Mouse (Mus musculus): ENCODE measurements around the gene 4933428G20Rik.
A peak's percentile ranks its signal among the peaks of the same experiment; 100 is the strongest.

4933428G20Rik gene

DNA sequence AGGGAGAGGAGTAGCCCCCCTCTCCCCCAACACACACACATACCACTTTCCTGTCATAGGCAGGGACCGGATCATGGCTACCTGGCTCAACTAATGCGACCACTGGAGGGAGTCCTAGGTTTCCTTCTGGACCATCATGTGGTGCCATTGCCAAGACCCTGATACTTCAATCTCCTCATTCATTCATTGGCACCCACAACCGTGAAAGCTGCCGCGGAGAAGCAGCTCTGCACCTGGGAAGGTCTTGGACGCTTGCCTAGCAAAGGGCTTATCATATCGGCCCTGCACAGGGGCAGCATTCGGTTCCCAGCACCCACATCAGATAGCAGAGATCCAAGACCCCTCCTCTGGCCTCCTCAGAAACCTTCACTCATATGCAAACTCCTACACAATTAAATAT, 6.2 kb upstream of the 4933428G20Rik start:
- peak; percentile 55 for DNase-seq (ENCODE audit: low read depth, low spot score)

DNA sequence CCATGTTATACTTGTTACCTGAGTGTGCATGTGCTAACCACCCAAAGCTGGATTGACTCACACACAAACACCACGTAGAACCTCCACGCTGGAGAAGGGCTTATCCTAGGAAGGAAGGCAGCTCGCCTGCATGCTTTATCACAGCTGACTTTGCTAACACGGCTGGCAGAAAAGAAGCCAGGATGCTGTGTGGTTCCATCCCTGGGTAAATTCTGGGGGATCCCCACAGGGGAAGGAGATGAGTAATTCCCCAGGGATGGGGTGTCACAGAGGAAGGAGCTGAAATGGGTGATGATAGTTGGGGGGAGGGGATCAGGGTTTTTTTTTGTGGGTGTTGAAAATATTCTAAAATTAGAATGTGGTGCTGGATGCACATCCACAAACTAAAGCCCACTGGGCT, 5.6 kb upstream of the 4933428G20Rik start:
- DNase-seq (ENCODE audit: low read depth, low spot score) = peak; percentile 62

DNA sequence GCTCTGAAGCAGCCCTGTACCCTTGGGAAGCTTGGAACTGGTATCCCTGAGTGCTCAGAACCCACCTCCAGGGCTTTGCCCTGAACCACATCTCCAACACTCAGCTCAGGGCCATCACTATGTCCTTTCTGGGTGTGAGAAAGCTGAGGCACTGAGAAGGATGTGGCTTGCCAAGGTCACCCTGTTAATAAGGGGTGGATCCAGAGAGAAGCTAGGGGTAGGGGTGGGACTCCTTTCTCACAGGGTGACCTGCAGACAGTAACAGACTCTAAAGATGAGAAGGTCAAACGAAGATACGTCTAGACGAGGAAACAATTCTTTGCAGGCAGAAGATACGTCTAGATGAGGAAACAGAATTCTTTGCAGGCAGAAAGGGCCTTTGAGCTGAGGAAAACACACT, 2.7 kb upstream of the 4933428G20Rik start:
- no peak for DNase-seq (ENCODE audit: low read depth, low spot score)

DNA sequence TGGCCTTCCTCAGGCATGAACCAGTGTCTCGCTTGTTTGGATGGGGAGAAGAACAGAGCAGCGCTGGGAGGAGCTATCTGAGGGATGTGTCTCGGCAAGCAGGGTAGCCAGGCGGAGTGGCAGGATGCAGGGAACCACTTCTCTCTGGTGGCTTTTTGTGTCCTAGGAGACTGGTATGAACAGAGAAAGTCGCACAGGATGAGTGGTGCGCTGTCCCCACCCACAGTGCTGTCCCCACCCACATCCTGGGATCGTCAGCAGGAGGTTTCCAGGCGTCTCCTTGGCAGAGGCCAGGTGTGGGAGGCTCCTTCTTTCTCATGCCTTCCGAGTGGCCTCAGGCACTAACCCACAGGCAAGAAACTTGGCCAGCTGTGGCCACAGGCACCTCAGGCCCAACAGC, 2.2 kb upstream of the 4933428G20Rik start:
- DNase-seq (ENCODE audit: low read depth, low spot score) = peak; percentile 74

DNA sequence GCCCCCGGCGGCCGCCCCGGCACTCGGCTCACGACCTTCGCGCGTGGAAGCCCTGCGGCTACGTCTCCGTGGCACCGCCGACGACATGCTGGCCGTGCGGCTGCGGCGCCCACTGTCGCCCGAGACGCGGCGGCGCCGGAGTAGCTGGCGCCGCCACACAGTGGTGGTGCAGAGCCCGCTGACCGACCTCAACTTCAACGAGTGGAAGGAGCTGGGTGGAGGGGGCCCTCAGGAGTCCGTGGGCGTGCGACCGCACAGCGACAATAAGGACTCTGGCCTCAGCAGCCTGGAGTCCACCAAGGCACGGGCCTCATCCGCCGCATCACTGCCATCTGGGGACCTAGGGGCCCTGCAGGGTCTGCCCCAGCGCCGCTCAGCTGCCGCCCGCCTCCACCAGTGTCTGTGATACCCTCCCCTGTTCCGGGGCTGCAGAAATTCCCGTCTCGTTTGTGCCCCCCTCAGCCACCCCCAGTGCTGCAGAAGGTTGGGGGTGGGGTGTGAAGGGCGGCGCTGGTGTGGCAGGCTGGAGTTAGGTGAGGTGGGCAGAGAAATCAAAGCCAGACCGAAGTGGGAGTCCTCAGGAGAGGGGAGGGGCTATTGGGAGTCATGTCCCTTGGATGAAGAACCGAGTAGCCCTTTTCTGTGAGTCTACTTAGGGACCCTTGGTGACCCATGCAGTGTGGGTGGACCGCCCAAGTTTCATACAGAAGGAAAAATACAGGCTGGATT, 744 bp upstream of the 4933428G20Rik start:
- DNase-seq (ENCODE audit: low read depth, low spot score) = no peak

DNA sequence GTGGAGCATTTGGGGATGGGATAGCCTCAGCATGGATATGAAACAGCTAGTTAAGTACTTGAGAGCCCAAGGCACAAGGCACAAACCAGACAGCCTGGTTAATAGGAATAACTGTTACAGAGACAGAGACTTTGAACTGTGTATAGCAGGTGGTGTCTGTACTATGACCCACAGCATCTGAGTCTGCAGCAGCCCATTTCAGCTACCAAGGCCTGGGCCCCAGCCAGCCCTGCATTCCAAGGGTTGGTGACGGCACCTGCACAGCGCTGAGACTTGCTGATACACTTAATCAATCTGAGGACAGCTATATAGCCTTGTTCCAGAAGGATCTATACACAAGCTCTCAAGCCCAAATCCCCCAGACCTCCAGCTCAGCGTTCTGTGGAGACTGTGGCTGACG, 2.6 kb downstream of the 4933428G20Rik start:
- no peak for DNase-seq (ENCODE audit: low read depth, low spot score)

DNA sequence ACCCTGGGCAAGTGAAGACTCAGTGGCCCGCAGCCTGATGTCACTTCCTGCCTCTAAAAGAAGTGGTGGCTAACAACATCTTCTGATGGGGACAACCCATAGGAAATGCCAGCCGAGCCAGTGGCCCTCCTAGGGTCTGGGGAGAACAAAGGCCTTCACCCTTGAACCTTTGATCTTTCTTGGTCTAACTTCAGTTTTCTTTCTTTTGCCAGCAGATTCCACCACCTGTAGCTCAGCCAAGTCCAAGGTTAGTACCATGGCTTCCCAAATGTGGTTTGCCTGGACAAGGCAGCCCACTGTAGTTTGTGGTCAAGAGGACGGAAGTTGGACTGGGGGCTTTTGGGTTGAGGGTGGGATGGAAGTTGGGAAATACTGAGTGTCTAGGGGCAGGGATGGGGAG, 7.3 kb downstream of the 4933428G20Rik start:
- no peak for DNase-seq (ENCODE audit: low read depth, low spot score)

DNA sequence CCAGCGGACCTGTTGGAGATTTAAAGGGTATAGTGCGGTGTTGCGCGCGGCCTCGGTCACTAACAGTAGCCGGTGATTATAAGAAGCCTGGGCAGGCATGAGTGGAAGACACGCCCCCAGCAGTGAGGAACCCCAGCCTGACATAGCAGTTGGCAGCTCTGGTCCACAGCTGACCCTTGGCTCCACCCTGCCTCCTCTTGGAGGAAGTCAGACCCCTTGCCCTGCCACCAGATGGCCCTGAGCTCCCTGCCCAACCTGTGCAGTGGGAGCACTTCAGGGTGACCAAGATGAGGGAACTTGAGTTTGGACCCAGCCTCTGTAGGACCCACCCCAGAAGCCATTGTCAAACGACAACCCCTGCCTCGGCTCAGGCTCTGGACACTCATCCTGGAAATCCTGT, 8.5 kb downstream of the 4933428G20Rik start:
- DNase-seq (ENCODE audit: low read depth, low spot score) = no peak

DNA sequence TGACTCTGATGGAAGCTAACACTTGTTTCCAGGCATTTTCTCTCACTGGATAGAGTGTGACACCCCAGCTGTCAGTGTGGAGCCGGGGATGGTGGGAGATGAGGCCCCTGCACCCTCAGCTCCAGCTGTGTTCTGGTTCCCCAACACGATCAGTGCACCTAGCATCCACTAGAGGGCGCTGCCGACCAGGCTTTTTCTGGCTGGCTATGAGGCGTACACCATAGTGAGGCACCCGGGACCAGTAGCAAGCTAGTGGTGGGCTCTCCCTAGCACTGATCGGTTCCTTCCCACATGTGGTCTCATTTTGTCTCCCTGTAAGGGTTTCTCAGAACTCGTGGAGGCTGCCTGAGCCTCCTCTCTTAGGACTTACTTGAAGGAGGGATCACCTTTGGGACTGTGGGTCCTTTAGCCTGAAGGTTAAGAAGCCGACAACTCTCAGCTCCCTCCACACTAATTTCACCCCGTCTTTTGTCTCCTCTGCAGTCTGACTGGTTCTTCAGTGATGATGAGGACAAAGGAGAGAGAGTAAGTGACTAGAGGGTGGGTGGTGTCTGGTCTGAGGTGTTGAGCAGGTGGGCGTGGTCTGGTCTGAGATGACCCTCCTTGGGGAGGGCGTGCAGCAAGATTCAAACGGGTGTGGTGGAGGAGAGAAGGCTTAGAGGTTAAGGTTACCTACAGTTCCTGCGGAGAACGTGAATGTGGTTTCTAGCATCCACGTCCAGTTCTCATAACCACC, 10.4 kb downstream of the 4933428G20Rik start:
- DNase-seq (ENCODE audit: low read depth, low spot score) = peak; percentile 78

DNA sequence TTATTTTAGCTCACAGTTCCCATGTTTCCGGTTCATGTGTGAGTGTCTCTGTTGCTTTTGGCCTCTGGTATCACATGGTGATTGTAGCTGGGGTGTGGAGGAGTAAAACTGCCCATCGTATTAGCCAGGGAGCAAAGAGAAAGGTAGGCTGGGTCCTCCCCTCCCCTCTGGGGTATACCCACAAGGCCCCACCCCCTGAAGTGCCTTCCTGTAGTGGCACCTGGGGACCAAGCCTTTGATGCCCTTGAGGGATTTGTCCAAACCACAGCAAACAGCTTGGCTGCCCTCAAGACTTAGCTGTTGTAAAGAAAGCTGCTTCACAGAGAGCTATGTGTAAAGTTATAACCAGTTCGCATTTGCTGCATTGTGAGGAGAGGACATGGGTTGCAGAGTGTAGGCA, 12.5 kb downstream of the 4933428G20Rik start:
- no peak for DNase-seq (ENCODE audit: low read depth, low spot score)

DNA sequence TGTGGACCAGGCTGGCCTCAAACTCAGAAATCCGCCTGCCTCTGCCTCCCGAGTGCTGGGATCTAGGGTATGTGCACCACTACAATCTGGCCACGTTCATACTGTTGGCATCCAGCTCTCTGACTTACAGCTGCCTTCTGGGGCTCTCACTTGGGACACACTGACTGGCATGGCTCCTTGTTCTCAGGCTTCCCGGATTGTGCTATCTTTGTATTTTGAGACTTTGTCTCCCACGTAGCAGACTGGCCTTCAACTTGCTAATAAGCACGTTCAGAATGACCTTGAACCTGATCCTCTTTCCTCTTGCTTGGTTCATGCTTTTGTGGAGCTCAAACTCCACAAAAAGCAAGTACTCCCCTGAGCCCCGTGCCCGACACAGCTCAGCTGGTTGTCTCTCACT, 14.5 kb downstream of the 4933428G20Rik start:
- no peak for DNase-seq (ENCODE audit: low read depth, low spot score)

DNA sequence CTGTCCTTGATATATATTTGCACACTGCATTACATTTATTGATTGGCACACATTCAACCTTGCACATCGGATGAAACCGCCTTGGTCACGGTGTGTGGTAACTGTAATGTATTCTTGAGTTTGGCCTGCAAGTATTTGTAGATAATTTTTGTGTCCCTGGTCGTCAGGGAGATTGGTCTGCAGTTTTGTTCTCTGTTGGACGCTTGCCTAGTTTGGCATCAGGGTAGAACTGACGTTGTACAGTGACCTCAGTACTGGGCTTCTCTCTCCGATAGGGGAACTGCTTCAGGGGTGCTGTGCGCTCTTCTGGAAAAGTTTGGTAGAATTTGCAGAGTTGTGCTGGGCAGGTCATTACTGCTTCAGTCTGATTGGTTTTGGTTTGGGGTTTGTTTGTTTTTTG, 20.3 kb downstream of the 4933428G20Rik start:
- DNase-seq (ENCODE audit: low read depth, low spot score) = peak; percentile 47

DNA sequence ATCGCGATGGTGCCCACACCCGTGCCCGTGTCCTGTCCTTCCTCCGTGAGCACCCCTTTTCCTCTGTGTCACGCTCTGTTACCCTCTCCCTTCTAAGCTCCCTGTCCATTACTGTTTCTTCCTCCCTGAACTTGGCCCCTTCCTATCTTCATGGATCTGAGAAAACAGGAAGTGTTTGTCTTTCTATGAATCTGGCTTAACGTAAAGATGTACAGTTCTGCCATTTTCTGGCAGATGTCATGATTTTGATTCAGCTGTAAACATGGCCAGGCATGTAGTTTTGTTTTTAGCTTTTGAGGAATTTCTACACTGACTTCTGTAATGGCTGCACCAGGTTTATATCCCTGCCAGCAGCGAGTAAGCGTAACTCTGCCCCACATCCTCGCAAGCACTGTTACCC, 21.1 kb downstream of the 4933428G20Rik start:
- no peak for DNase-seq (ENCODE audit: low read depth, low spot score)

DNA sequence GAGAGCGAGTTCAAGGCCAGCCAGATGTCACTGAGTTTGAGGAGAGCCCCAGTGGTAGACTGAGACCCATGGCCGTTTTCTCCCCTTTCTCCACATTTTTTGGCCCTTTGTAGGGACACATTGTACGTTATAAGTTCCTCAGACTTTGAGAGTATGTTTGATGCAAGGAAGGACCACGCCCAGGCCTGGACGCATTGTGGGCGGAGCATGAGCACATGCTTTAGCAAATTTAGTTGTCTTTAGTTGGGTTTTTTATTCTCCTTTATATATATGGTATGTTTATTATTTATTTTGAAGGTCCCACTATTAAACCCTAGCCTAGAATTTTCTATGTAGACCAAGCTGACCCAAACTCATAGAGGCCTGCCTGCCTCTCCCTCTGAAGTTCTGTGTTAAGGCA, 21.8 kb downstream of the 4933428G20Rik start:
- DNase-seq (ENCODE audit: low read depth, low spot score) = no peak

DNA sequence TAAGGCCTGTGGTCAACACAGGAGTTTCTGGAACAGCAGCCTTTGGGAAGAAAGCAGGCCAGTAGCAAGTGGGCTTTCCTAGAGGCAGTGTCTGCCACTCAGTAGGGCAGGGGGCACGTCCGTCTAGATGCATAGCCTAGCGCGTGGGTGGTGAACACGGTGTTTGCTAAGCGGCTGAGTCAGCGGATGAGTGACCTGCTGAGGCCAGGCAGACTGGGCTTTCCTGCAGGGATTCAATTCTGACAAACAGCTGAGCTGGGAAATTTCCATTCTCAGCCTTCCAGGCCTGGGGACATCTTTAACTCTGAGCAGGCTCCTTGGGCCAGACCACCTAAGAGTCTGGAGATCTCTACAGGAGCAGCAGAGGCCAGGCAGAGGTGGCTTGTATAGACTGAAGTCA, 22.7 kb downstream of the 4933428G20Rik start:
- DNase-seq (ENCODE audit: low read depth, low spot score) = peak; percentile 90

DNA sequence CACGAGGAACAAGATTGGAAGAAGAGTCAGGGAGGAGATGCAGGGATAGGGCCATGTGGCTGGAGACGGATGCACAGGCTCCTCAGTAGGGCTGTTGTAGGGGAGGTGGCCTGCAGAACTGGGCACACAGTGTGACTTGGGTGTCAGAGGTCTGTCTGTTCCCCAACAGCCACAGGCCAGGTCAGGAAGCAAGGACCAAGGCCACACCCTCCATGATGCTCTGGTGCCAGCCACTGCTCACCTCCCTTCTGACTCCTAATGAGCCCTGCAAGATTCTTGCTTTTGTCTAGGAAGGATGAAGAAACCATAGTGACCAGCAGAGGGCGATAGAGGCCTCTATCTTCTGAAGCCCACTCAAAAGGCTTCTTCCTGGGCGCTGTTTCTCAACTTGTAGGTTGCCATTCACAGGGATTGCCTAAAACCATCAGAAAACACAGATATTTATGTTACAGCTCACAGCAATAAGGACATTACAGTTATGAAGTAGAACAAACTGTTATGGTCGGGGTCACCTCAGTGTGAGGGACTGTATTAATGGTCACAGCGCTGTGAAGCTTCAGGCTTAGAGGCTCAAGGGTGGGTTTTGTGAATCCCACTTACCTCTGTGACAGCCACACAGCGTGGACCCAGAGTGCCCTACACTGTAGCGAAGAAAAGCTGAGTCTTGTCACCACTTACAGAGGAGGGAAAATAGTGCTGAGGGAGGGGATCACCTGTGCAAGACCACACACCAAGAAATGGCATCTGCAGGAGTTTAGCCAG, 23.6 kb downstream of the 4933428G20Rik start:
- DNase-seq (ENCODE audit: low read depth, low spot score) = peak; percentile 92

DNA sequence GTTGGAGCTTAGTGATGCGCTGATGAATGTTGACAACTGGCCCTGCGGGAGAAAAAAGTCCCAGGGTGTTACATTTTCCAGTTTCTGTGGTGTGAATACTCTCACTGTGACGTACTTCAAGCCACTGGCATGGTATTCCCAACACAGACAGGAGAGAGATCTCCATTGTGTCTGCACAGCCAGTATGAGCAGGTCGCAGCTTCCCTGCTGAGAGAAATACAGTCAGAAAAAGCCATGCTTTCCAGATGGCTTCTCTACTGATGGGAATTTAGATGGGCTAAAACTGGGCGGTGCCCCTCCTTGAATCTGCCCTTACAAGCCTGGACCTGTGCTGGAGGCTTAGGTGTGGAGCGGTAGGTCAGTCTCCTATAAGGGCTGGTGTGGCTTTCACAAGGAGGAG, 28.9 kb downstream of the 4933428G20Rik start:
- no peak for DNase-seq (ENCODE audit: low read depth, low spot score)

DNA sequence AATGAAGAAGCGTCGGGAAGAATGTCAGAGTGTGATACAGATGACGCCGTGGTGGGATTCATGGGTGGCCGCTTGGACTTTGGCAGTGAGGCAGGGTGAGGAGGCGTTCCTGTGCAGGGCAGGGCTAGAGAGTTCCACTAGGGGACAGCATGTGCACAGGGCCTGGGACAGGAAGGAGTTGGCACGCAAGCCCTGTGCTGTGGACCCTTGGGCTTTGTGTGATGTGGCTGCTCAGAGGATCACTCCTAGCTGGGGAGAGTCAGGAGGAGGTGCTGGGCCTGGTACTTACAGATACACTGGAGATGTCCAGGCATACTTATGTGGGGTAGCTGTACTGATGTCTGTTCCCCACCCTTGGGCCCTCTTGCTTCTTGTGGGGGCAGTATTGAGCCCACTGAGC, 30.3 kb downstream of the 4933428G20Rik start:
- DNase-seq (ENCODE audit: low read depth, low spot score) = no peak

DNA sequence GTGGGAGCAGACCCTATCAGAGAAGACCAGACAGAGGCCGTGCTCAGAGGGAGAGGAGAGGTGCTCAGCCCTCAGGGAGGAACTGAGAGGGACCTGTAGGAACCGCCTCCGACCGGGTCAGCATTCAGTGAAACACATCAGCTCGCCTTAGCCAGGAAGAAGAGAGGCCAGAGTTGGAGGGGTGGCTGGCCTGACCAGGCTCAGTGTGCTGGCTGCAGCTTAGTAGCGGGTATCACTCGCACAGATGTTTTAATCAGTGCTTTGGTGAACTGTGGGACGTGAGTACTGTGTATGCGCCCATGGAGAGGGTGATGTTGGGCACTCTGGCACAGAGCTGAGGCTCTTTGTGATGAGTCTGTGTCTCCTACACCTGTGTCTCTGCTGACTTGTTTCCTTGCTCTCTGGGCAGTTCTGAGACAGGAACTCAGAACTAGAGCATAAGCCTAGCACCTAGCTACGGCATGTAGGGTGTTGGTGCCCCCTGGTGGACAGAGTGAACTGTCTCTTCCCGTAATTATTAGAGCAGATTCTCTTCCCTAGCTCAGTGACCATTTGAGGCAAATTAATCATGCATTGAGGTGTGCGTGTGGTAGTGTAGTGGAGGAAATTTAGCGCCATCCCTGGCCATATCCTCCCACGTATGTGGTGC, 31.4 kb downstream of the 4933428G20Rik start:
- peak; percentile 94 for DNase-seq (ENCODE audit: low read depth, low spot score)

DNA sequence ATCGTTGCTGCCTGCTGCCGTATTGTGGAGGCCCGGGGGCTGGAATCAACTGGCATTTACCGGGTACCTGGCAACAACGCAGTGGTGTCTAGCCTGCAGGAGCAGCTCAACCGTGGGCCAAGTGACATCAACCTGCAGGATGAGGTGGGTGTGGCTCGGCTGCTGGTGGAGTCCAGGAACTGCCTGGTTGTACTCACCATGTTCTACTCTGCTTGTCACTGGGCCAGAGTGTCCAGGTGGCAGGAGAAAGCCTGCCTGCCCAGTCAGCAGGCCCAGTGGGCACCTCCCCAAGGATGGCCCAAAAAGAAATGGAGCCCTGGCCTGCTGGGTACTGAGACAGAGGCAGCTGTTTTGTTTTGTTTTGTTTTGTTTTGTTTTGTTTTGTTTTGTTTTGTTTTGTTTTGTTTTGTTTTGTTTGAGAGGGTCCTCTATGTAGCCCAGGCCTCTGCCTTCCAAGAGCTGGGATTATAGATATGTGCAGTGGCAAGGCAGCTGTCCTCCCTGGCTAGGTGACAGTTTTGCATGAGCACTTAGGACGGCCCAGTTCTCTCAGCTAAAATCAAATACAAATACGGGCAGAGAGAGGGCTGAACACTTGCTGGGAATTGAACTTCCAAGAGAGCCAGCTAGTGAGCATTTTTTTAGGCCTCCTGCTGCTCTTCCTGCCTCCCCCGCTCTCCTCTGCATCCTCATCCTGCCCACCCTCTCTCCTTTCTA, 33.5 kb downstream of the 4933428G20Rik start:
- DNase-seq (ENCODE audit: low read depth, low spot score) = peak; percentile 97

DNA sequence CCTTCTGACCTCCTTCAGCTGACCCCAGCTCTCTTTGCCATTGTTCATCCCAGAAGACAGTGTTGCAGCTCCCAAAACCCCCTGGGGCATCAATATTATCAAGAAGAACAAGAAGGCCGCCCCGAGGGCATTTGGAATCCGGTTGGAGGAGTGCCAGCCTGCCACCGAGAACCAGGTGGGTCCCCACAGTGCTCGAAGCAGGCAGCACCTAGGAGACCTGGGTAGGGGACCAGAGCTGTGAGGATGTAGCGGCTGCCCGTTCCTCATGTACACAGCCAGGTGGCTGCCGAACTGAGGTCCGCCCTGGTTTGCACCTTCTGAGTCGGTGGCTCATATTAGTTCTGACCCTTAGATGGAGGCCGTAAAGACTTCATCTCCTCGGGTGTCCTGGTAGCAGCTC, 34.2 kb downstream of the 4933428G20Rik start:
- DNase-seq (ENCODE audit: low read depth, low spot score) = no peak

Measured in brain, adult 2 months (tissue).